Mouse (Mus musculus) neural tube, embryonic 11.5 days (tissue): ENCODE results near the gene Hspbp1. TPM values are rescaled to one million over a fixed set of nuclear protein-coding genes. Genes with fewer than 3 reads are reported as not detected.

Source experiments
- ATAC-seq: fragments of 200-750 bp; cut with Nextera tagmentation; 2 replicates; pipeline ENCODE4 v1.8.0; 2017; ENCODE audit warnings: moderate number of reproducible peaks, mild to moderate bottlenecking, moderate TSS enrichment, moderate library complexity; ENCODE audit not compliant: insufficient read depth, low FRiP score, low TSS enrichment
- DNase-seq: peaks from one replicate; pipeline ENCODE4 v3.0.0-alpha.2; 2015; ENCODE audit warnings: low spot score
- H3K27ac ChIP-seq: fragments of 300-500 bp; sonication (generic); 2 replicates; pipeline ENCODE4 v1.5.1; 2014; ENCODE audit warnings: low read depth, mild to moderate bottlenecking, low read length
- H3K27me3 ChIP-seq: fragments of 300-500 bp; sonication (generic); 2 replicates; pipeline ENCODE4 v1.6.1; 2014; ENCODE audit warnings: mild to moderate bottlenecking, low read length, mixed read lengths; ENCODE audit not compliant: control insufficient read depth, insufficient read depth
- H3K36me3 ChIP-seq: fragments of 300-500 bp; sonication (generic); 2 replicates; pipeline ENCODE4 v1.6.1; 2014; ENCODE audit warnings: mild to moderate bottlenecking, low read length, moderate library complexity, mixed read lengths; ENCODE audit not compliant: control insufficient read depth, insufficient read depth
- H3K4me1 ChIP-seq: fragments of 300-500 bp; sonication (generic); 2 replicates; pipeline ENCODE4 v1.6.1; 2014; ENCODE audit warnings: low read length, mixed read lengths; ENCODE audit not compliant: control insufficient read depth, insufficient read depth
- H3K4me2 ChIP-seq: fragments of 300-500 bp; sonication (generic); 2 replicates; pipeline ENCODE4 v1.6.1; 2014; ENCODE audit warnings: low read depth, mild to moderate bottlenecking, moderate library complexity
- H3K4me3 ChIP-seq: fragments of 300-500 bp; sonication (generic); 2 replicates; pipeline ENCODE4 v1.5.1; 2014; ENCODE audit warnings: low read depth, low read length
- H3K9ac ChIP-seq: fragments of 300-500 bp; sonication (generic); 2 replicates; pipeline ENCODE4 v1.6.1; 2014; ENCODE audit warnings: mild to moderate bottlenecking, low read length
- H3K9me3 ChIP-seq: fragments of 300-500 bp; sonication (generic); 2 replicates; pipeline ENCODE4 v1.6.1; 2016; ENCODE audit warnings: low read length; ENCODE audit not compliant: control insufficient read depth
- WGBS: fragments of 180-500 bp; shearing (Covaris S2); extraction: QIAGEN DNeasy Blood & Tissue Kit; methylation state at CpG from one replicate; pipeline ENCODE4 v1.1.7; 2014; 5-methylcytosine and 5-hydroxymethylcytosine counted together
- polyA plus RNA-seq: library from polyadenylated mRNA; unstranded; fragments of >200 nt; fragmentation: Nextera tagmentation; extraction: Ambion mirVana; gene quantifications from 2 replicates; pipeline ENCODE4 v1.2.1, GENCODE M21; 2014

Gene Hspbp1
- polyA plus RNA-seq: 108 and 120 TPM in 2 replicates

DNA sequence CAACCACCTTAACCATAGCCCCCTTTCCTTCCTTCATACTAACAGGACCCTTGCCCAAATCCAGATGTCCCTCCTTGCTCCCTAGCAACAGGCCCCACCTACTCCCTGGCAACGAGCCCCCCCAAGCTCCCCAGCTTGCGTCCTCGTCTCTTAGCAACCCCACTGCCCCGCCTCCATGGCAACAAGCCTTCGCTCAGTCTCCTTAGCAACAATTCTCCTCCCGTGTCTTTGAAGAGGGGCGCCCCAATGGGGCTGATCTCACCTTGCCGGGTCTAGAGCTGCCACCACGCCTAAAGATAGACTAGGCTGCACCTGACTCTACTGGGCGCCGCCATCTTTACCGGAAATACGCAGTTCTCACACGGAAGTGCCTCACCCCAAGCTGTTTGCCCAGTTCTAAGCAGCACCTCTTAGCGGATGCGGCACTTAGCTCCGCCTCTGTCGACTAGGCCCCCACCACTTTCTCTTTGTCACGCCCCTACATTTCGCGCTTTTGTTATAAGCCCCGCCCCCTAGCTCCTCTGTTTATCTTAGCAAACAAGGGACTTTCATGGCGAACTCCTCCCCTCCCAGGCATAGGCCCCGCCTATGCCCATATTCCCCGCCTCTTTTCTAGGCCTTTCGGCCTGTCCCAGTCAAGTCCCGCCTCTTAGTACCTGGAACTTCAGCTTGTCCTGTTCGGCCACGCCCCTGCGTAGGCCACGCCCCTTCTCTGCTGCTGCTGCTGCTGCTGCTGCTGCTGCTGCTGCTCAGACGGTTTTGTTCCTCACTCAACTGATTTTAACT, at the start of gene Hspbp1:
Gene Hspbp1 (minus strand): TSS at position 437 of the 786 bp plus-strand sequence.
- Histone ChIP-seq H3K27ac (peak within 1 kb of the TSS; percentile 44; the same call in 1 of the 2 replicates), H3K4me1 (peaks cover 4% of the 10 kb centered on the region; the same call in 1 of the 2 replicates), H3K9ac (peak within 1 kb of the TSS; percentile 57), H3K9me3 (no peaks in the 10 kb centered on the region), H3K4me2 (peak within 1 kb of the TSS; percentile 93), H3K36me3 (peaks cover 2% of the 10 kb centered on the region), H3K4me3 (peak within 1 kb of the TSS; percentile 74), H3K27me3 (no peaks in the 10 kb centered on the region)
- ATAC-seq: peak; percentile 98
- under 1% methylated on average over 32 of the region's 32 CpGs for WGBS
- peak; percentile 96 for DNase-seq

DNA sequence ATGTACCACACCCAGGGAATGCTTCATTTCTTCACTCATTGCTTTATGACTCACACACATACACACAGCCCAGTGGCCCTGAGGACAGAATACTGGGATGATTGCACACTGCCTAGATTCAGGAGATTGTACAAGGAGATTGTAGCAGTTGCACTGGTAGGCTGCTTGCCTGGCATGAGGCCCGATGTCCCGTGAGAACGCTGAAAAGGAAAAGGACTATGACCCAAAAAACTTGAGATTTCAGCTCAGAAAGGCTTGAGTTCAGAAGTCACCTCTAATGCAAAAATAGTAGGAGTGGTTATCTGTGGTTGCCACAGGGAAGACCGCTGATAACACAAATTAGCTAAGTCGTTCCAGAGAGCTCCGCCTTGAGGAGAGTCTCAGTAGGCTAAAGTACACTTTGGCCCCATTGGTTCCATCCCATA, 48.1 kb upstream of the Hspbp1 start:
- Histone ChIP-seq H3K36me3 (no peaks in the 10 kb centered on the region), H3K27me3 (no peaks in the 10 kb centered on the region), H3K9me3 (no peaks in the 10 kb centered on the region), H3K27ac (no peak overlapping the region), H3K4me1 (no peaks in the 10 kb centered on the region), H3K4me3 (no peak overlapping the region), H3K4me2 (no peak overlapping the region), H3K9ac (no peak overlapping the region)
- DNase-seq: no peak
- ATAC-seq: no peak
- 79% methylated on average over 6 of the region's 6 CpGs for WGBS

- Histone ChIP-seq H3K4me3 (no peak overlapping the region), H3K36me3 (no peaks in the 10 kb centered on the region), H3K9ac (no peak overlapping the region), H3K27ac (no peak overlapping the region), H3K4me2 (no peak overlapping the region), H3K27me3 (no peaks in the 10 kb centered on the region), H3K9me3 (no peaks in the 10 kb centered on the region), H3K4me1 (no peaks in the 10 kb centered on the region)
- WGBS: 84% methylated on average over 5 of the region's 5 CpGs
- no peak for DNase-seq
- no peak for ATAC-seq
These were observed 46.2 kb upstream of the Hspbp1 start for GRCm38 (mm10) chr7:4731090-4731489.

GRCm38 (mm10) chr7:4725169-4725568, 40.3 kb upstream of the Hspbp1 start, which contains the start of gene Tmem150b:
Gene Tmem150b (minus strand): TSS chr7:4725249.
- Histone ChIP-seq H3K36me3 (no peaks in the 10 kb centered on the region), H3K27me3 (no peaks in the 10 kb centered on the region), H3K4me3 (no peak within 1 kb of the TSS), H3K27ac (no peak within 1 kb of the TSS), H3K9me3 (no peaks in the 10 kb centered on the region), H3K9ac (no peak within 1 kb of the TSS), H3K4me1 (no peaks in the 10 kb centered on the region), H3K4me2 (no peak within 1 kb of the TSS)
- WGBS: 83% methylated on average over 7 of the region's 7 CpGs
- DNase-seq (no peak), ATAC-seq (no peak)

- WGBS: 72% methylated on average over 3 of the region's 3 CpGs
- H3K4me3 ChIP-seq: no peak overlapping the region
- H3K27ac ChIP-seq: no peak overlapping the region
- no peaks in the 10 kb centered on the region for H3K9me3 ChIP-seq
- no peak overlapping the region for H3K9ac ChIP-seq
- DNase-seq (no peak), ATAC-seq (no peak)
- no peak overlapping the region for H3K4me2 ChIP-seq
- no peaks in the 10 kb centered on the region for H3K36me3 ChIP-seq
- H3K4me1 ChIP-seq: no peaks in the 10 kb centered on the region
- no peaks in the 10 kb centered on the region for H3K27me3 ChIP-seq
These were observed 39.5 kb upstream of the Hspbp1 start for GRCm38 (mm10) chr7:4724359-4724758.

- 38% methylated on average over 12 of the region's 12 CpGs for WGBS
- H3K4me2 ChIP-seq: peak overlapping the region; percentile 30
- no peak overlapping the region for H3K4me3 ChIP-seq
These were observed 38.6 kb upstream of the Hspbp1 start for GRCm38 (mm10) chr7:4723508-4723907.

DNA sequence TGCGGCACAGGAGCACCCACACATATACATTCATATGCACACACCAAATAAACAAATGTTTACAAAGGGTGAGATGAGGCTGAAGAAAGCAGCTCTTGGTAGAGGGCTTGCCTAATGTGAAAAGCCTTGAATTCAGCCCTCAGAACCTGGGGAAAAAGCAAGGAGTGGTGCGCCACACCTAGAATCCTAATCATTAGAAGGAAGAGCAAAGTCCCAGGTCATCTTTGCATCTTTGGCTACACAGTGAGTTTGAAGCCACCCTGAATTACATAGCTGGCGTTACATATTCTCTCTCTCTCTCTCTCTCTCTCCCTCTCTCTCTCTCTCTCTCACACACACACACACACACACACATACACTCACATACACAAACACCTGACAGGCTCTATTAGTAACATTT, 34.4 kb upstream of the Hspbp1 start:
- no peak overlapping the region for H3K9ac ChIP-seq
- peaks cover 8% of the 10 kb centered on the region for H3K36me3 ChIP-seq
- no peak overlapping the region for H3K4me2 ChIP-seq
- H3K4me3 ChIP-seq: no peak overlapping the region
- no peaks in the 10 kb centered on the region for H3K9me3 ChIP-seq
- ATAC-seq (no peak), DNase-seq (no peak)
- H3K27me3 ChIP-seq: no peaks in the 10 kb centered on the region
- WGBS: 92% methylated on average over 3 of the region's 3 CpGs
- no peak overlapping the region for H3K27ac ChIP-seq
- H3K4me1 ChIP-seq: no peaks in the 10 kb centered on the region

More at GRCm38 (mm10) chr7:4723508-4723907, 38.6 kb upstream of the Hspbp1 start:
- ATAC-seq (no peak), DNase-seq (no peak)
- no peaks in the 10 kb centered on the region for H3K9me3 ChIP-seq
- H3K9ac ChIP-seq: no peak overlapping the region
- H3K27ac ChIP-seq: no peak overlapping the region
- no peaks in the 10 kb centered on the region for H3K4me1 ChIP-seq
- H3K36me3 ChIP-seq: no peaks in the 10 kb centered on the region
- no peaks in the 10 kb centered on the region for H3K27me3 ChIP-seq

GRCm38 (mm10) chr7:4716955-4717354, 32.1 kb upstream of the Hspbp1 start:
- DNase-seq (no peak), ATAC-seq (no peak)
- Histone ChIP-seq H3K36me3 (peaks cover 12% of the 10 kb centered on the region), H3K4me2 (no peak overlapping the region), H3K4me3 (no peak overlapping the region), H3K9ac (no peak overlapping the region), H3K27ac (no peak overlapping the region), H3K27me3 (no peaks in the 10 kb centered on the region), H3K9me3 (no peaks in the 10 kb centered on the region), H3K4me1 (no peaks in the 10 kb centered on the region)
- 80% methylated on average over 6 of the region's 6 CpGs for WGBS

DNA sequence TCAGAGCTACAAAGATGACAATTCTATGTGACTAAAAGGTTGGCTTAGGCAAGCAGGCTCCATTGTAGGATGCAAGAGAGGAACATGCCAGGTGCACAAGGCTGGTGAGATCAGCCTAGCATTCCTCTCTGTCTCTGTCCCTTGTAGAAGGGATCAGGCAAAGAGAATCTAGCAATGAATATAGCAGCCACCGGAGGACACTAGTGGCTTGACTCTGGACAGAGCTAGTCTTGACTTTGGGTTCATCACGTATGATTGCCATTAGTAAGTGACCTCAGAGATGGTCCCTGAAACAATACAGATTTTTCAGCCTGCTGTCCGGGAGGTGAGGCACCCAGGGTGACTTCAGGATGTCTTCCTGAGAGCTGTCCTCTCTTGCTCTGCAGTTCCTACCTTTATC, 27.7 kb upstream of the Hspbp1 start:
- Histone ChIP-seq H3K27me3 (no peaks in the 10 kb centered on the region), H3K4me3 (no peak overlapping the region), H3K27ac (no peak overlapping the region), H3K4me1 (no peaks in the 10 kb centered on the region), H3K36me3 (peaks cover 24% of the 10 kb centered on the region), H3K4me2 (no peak overlapping the region), H3K9ac (no peak overlapping the region), H3K9me3 (no peaks in the 10 kb centered on the region)
- DNase-seq: no peak
- ATAC-seq: no peak
- WGBS: 85% methylated on average over 3 of the region's 3 CpGs
